Mouse (Mus musculus) fat pad, adult 2 months (tissue): ENCODE measurements around the gene Auts2.
A peak's percentile ranks its signal among the peaks of the same experiment; 100 is the strongest.

Experiments
- DNase-seq: peaks from one replicate; pipeline ENCODE4 v3.0.0-alpha.2; 2011; ENCODE audit warnings: low read depth, low spot score; ENCODE audit errors: extremely low read depth

Gene Auts2

DNA sequence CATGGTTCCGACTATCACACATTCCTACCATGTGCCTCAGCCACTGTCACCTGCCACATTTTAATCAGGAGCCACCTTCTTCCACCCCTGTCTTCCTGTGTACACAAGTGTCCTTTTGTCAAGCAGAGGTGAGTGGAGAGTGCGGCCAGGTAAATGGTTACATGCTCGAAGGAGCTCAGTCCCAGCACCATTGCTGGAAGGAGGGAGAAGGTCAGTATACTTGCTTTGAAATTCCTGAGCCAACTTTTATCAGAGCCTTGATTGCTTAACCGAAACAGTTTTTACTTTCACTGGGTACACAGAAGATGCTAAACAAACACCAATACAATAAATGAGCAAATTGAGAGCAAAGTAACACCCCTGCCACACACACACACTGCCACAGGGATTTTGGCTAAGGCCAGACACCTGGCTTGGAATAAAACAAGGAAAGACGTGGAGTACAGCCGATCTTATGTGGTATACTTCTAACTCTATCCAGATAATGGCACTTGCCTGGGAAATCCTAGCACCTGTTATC is 953.1 kb downstream of the Auts2 start:
- no peak for DNase-seq

DNA sequence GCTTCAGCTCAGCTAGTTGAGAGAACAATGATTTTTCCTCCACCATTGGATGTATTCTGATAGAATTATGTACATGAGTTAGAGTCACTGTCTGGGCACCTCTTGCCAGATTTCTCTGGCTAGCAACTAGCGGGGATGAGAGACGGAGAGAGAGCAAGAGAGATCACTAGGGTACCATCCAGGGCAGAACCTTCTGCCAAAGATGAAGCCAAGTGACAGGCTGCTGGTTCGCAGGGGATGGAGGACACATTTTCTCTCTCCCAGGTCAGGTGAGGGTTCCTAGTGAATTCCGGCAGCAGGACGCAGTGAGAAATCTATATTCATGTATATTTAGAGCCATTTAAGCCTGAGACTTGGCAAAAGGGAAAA is 956.8 kb downstream of the Auts2 start:
- DNase-seq, result no peak

DNA sequence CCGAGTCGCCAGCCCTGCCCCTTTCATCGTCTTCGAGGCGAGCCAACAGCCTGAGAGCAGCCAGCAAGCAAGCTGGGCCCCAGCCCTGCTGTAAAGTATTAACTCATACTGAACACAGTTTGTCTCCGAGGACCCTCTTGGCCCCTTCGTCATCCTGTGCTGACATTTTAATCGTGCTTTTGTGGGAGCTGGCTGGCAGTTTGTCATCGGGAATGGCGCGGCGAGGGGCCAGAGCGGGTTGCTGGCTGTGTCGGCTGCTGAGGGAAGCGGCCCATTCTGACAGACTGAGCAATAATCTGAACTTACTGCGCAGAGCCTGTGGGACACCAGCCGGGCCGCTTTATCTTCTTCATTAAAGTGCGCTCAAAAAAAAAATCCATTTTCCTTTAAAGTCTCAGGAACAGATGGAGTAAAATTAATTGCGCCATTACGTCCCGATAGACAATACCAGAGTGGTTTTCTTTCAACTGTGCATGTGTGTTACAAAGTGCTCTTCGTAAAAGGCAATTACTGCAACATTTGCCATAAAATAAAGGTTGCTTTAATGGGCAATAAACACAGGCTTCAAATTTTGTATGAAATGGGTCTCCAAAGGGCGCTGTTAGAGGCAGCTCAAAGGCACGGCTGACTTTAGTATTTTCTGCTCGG is 957.3 kb downstream of the Auts2 start:
- DNase-seq, result no peak

DNA sequence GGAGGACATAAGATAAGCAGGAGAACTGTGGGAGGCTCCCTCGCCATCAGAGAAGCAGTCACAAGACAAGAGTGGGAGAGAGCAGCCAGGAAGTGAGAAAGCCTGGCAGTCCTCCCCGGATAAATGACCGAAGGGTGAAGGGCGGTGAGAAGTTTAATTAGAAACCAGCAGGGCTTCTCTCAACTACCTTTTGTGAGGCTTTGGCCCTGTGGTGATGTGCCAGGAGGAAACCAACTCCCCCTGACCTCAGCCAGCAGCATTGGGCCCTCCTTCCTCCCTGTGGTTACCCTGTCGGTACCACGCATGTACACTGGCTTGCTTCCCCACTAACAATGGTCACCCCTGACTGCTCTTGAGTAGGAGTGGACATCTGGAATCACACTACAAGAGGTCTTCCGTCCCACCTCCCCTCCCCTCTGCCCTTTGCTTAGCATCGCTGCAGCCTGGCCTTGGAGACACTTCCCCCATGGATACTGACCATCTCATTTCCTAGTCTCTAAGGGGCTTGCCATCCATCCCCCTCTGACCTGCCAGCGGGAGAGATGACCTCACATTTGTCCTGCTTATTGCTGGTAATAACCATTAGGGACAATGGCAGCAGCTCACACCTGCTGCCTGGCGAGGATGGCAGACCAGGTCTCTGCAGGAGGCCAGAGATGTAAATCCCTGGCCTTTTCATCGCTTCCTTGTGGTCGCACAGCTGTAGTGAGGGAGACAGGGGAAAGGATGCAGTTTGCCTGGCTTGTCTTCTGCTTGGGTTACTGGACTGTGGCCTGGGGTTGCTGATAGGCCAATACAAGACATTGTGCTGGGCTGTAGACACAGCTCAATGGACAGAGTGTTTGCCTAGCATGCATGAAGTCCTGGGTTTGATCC is 958.6 kb downstream of the Auts2 start:
- no peak for DNase-seq

DNA sequence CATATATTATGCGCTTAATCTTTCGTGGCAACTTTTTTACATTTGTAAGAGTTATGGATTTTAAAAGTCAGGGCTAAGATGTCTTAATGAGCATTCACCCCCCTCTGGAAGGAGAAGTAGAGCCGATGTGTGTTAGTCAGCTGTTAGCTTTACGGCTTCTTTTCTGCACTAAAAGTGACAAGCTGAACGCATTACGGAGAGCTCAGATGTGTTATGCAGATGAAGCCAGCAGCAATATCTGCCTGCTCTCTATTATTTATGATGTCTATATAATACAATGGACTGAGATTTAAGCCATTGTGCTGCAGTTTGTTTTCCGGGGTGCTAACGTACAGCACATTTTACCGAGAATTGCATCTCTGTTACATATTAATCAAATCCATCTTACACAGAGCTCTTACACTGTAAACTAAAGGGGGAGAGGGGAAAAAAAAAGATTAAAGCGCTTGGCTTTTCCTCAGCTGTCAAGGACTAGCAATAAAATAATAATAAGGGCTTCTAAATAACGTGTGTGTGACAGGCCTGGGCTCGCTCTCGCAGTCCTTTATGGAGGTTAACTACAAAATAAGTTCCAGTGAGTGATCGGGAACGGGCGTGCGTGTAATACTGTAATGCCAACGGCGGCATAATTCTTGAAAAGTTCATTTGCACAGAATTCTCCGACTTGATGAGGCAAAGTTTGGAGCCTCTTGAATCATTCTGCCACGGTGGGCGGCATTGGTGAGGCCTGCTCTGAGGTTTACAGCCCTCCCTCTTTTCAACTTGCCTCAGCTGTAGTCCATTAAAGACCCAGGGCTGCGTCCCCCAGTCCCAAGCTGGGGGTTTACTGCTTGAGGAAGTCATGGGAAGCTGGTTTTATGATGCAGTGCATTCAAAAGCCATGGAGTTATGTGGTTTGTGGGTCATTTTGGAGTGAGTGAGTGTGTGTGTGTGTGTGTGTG is 961.8 kb downstream of the Auts2 start:
- no peak for DNase-seq

DNA sequence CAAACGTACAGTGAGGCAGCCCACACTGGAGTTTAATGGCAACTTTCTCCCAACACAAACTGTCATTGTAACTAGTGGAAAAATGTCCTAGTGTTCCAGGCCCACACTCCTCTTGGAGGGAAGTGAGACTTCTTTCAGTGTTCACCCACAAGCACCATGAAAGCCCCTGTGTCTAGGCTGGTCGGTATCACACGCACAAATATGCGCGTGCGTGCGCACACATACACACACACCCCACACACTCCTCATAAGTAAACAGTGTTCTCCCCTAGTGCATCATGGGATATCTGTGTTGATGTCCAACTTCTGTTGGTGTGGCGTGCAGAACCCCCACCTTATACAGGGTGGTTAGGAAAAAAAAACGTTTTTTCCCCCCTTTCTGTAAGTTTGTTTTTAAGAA is 964.4 kb downstream of the Auts2 start:
- DNase-seq, result no peak

DNA sequence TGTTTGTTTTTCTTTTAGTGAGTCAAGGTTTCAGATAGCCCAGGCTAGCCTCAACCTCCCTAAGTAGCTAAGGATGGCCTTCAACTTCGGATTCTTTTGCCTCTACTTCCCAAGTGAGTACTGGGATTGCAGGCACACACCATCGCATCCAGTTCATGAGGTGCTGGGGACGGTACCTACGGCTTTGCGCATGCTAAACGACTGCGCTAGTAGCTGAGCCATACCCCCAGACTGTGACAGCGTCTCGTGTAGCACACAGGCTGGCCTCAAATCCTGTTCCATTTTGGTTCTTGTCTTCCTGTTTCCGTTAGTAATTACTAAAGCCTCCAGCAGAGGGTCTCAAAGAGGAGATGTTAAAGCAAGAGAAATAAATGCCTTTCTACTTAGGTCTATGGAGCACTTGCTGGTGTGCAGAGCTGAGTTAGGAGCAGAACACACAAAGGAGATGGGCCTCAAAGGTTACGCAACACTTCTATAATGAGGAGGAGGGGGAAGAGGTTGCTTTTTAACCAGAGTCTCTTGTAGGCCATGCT is 967.3 kb downstream of the Auts2 start:
- DNase-seq, result no peak

DNA sequence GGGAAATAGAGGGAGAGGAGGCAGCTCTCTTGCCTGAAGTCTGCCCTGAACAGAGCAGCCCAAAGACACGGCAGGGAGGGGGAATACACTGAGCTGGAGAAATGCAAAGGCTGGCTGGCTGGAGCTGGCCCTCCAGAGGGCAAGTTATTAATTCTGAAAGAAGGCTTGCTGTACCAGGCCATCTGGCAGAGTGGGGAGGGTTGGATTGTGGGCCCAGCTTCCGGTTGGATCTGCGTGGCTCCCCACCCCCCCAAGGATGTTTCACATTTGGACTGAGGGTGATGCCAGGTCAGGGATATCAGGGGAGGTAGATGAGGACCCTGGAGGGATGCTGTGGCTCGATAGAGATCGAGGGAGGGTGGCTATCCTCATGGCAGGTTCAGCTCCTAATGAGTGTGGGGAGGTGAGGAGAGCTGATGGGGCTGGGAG is 968.0 kb downstream of the Auts2 start:
- DNase-seq, result no peak

DNA sequence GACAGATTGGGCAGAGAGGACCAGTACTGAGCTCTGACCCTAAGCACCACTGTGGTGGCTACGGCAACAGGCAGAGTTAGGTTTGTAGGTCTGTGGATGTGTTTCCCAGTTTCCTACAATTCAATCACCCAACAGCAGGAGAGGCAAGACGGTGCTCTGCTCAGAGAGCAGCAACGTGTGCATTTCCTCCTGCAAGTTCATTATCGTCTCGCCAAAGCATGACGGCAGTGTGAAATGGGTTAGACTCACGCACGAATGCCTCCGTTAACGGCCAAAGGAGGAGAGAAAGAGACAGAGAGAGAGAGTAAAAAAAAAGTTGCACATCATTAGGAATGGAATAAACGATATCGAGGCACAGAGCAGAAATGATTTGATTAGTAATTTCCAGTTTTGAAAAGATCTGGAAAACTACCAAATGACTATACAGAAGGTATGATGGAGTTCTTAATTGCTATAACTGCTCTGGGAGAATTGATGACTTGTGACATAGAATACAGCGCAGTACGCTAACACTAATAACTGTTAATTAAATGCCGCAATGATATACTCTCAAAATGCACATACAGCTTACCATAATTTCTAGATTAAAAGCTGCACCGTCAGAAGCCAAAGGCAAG is 968.6 kb downstream of the Auts2 start:
- no peak for DNase-seq

DNA sequence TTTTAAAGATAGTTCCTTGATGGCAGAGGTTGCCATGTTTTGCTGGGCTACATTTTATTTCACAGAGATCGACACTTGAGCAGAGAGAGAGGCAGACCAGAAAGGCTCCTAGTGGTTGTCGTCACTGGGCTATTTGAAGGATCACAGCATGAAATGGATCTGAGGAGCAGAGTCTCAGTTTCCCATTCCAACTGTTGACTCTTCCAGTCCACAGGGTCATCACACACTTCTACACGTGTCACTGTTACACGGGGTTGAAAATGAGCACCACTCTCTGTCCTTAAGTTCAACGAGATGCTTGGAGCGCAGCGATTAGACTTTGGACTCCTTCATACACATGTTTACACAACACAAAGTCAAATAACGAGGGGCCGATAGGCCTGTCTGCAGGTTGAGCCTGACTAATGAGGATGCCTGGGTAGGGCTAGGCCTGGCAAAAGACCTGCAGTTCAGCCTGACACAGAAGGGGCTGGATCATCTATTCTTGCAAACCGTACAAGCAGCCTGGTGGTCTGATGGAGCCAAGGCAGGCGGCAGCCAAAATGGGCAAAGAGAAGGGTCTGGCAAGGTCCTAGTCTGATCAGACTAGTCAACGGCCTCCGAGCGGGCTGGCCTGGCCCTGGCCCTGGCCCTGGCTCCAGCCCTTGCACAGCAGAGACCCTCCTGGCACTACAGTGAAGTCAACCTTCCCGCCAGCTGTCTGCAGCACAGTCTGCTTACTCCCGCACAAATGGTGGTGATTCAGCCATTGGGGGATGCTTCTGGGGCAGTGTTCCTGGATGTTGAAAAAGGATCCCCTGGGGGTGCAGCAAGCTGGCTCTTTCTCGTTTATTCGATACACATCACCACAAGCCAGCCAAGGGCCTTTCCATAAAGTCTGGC is 969.6 kb downstream of the Auts2 start:
- DNase-seq, result no peak

DNA sequence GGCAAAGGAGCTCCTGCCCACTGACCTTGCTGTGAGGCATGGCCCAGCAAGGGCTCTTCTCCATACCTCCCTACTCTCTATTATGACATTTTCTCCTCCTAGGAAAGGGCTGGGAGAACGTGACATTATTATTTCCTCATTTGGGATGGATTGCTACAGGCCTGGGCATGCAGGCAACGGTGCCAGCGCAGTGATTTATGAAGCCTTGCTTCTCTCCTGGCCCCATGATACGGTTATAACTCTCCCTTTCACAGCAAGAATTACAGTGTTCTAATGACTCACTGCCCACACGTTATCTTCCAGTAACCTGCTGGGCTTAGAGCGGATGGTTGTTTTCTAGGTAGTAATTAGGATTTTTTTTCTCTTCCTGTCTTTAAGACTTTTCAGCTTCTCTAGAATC is 977.1 kb downstream of the Auts2 start:
- DNase-seq, result peak; percentile 30

DNA sequence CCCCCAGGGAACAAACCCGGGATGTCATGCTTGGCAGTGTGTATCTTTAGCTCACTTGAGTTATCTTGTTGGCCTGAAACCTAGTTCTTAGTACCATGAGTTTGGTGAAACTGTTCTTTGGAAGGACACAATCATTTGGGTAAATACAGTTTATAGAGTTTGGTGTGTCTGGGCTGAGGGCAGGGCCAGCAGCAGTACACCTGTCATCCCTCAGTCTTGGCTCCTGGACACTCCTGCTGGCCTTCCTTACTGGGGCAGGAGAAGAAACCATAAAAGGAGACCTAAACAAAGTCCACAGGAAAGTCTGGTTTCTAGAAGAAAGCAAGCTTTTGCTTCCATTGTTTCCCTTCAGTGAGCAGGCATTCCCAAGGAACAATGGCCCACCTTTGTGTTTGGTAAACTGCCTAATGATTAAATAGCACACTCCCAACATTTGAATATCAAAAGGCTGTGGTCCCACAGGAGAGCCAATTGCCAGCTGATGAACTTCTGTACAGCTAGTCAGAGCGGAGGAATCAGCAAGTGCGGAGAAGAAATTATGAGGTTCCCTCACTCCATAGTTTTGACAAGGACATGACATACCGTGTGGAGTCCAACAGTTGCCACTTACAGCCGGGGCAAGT is 979.4 kb downstream of the Auts2 start:
- DNase-seq, result no peak

DNA sequence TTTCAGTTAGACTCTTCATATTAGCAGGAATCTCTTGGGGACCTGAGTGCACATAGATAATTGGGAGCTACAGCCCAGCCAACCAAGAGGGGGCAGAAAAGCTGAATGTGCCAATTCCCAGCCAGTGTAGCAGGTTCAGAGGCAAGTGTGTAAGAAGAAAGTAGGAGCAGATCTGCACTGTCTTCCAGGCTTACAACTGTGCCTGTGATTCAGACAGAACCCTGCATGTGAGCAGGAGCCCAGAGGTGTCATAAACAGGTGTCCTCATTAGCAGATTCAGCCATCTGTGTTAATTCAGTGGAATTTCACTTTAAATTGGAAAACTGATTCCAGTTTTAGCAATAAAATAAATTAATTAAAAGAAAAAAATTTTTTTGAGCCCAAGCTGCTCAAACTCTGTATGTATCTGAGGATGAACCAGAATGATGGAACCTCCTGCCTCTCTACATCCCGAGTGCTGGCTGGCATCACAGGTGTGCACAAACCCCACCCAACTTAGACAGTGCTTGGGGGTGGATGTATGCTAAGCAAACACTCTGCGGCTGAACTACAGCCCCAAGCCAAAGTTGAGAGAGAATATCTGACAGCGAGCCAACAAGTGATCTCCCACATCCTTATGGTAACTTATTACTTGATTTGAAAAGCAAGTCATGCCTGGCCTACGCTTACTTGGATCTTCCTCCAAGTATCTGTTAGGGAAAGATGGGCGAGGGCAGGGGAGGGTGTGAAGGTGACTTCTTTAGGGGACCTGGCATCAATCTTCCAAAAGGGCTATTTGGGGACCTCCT is 982.2 kb downstream of the Auts2 start:
- no peak for DNase-seq

DNA sequence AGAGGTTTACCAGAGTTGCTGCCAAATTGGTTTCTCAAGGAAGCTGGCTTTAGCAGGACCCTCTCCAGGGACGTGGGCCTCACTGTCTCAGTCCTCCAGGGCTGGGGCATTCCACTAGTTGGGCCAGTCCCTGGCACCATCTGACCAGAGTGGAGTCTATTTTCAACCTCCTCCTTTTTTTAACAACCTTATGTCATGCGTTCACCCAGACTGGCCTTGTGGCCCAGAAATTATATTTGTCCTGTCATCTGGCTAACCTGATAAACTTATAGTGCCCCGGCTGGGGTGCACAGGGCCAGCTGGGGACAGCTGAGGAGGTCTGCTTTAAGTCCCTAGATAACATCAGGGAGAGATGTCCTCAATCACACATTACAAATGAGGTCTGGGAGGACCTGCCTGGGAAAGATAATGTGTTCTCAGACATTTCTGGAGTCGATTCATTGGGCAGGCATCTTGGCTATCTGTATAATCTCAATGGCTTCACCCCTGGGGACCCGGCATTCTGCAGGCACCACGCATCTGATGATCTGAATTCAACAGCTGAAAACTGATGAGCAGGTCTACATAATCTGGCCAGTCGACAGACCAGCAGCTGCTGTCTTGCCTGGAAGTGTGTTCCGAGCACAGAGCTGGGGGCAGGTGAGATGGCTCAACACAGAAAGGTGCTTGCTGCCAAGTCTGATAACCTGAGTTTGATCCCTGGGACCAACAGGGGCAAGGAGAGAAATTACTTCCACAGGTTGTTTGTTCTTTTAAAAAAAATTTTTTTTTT is 984.6 kb downstream of the Auts2 start:
- no peak for DNase-seq

DNA sequence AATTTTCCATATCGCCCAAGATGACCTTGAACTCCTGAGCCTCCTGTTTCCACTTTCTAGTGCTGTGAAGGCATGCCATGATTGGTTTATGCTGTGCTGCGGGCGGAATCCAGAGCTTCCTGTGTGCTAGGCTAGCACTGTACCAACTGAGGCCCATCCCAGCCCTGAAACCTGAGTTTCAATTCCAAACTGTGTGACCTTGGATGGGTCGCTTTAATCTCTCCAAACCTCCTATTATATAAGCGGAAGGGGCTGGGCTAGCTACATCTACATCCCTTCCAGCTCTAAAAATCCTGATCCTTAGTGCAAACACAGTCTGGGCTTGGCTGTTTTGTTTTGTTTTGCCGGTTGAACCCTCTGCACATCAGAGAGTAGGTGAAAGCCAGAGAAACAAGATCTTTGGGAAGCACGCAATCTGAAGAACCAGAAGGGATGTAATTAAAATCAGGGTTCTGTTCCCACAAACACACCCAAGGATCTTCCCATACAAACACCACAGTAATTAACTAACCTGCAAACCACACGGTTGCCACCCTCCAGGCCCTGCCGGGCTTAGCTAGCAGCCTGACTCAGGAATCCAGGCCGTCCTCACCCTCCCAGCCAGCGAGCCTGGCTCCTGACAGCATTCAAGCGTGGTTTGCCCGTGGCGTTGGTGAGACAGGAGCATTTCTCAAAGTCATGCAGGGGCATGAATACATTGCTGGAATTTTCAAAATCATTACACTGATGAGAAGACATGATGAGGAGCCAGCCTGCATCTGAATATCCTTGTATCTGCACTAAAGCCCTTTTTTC is 985.4 kb downstream of the Auts2 start:
- peak; percentile 19 for DNase-seq

DNA sequence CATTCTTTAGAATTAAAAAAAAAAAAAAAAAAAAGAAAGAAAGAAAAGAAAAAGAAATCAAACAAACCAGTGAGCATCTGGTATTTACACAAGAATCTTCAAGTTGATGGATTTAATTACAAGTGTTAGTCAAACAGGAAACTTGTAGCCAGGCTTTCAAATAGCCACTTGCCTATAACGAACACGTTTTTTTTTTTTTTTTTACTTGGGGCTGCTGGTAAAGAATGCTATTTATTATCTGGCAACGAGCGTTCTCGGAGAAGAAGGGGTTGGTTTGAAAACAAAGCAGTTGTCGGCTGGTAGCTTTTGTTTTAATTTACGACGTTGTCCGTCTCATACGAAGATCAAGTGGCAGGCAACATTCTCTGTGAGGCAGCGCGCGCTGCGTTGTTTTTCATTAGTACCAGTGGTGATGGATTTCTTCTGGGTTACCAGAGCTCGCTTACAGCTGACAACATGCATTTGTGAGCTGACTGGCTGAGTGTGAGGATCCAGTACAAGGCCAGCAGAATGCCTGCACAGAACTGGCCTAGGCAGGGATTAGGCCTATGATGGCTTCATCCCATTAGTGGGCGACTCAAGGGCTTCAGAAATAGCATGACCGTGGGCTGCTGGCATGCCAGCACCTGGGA is 994.1 kb downstream of the Auts2 start:
- no peak for DNase-seq
